Mouse (Mus musculus) MEL (cell line): Measurements from ENCODE around the gene Mrpl45.
"Not testable (repeated sequence)": the region's sequence is repeated elsewhere in the genome, so short reads cannot be mapped to it uniquely, and the experiment has no call there.

Source experiments
- BHLHE40 ChIP-seq: IDR thresholded peaks from 2 replicates; pipeline ENCODE4 v1.6.1; 2012; ENCODE audit warnings: low read depth, mild to moderate bottlenecking, inconsistent platforms, low read length, improper control_type of control experiment, borderline replicate concordance
- CTCF ChIP-seq, 3 experiments: IDR thresholded peaks in 2 of 3; conservative IDR thresholded peaks in 1 of 3; 2 replicates each; pipeline ENCODE4 v1.5.1; 2011 to 2012; ENCODE audit warnings: low read length in 3 of 3, low read depth in 2 of 3, mild to moderate bottlenecking in 2 of 3, improper control_type of control experiment in 1 of 3, inconsistent platforms in 1 of 3, mixed read lengths in 1 of 3, moderate library complexity in 1 of 3; ENCODE audit not compliant: control insufficient read depth in 1 of 3, insufficient read depth in 1 of 3, poor library complexity in 1 of 3, severe bottlenecking in 1 of 3
- EP300 ChIP-seq, 2 experiments: IDR thresholded peaks; 2 replicates each; pipeline ENCODE4 v1.6.1; 2011; ENCODE audit warnings: improper control_type of control experiment in 2 of 2, low read length in 2 of 2, low read depth in 1 of 2, mild to moderate bottlenecking in 1 of 2
- GABPA ChIP-seq: IDR thresholded peaks from 2 replicates; pipeline ENCODE4 v1.6.1; 2012; ENCODE audit warnings: low read depth, mild to moderate bottlenecking, inconsistent platforms, low read length, improper control_type of control experiment, moderate library complexity
- GATA1 ChIP-seq: IDR thresholded peaks from 2 replicates; pipeline ENCODE4 v1.6.1; 2011; ENCODE audit warnings: low read depth, low read length, improper control_type of control experiment
- MAX ChIP-seq: IDR thresholded peaks from 2 replicates; pipeline ENCODE4 v1.6.1; 2011; ENCODE audit warnings: low read length, improper control_type of control experiment
- MXI1 ChIP-seq: IDR thresholded peaks from 2 replicates; pipeline ENCODE4 v1.6.1; 2011; ENCODE audit warnings: mild to moderate bottlenecking, low read depth, low read length, improper control_type of control experiment
- MYC ChIP-seq: IDR thresholded peaks from 2 replicates; pipeline ENCODE4 v1.6.1; 2011; ENCODE audit warnings: low read depth, mild to moderate bottlenecking, low read length, improper control_type of control experiment, moderate library complexity
- NELFE ChIP-seq: IDR thresholded peaks from 2 replicates; pipeline ENCODE4 v1.6.1; 2011; ENCODE audit warnings: low read depth, low read length, improper control_type of control experiment
- POLR2A ChIP-seq, 2 experiments: IDR thresholded peaks; 2 replicates each; pipeline ENCODE4 v1.6.1; 2011 to 2012; ENCODE audit warnings: low read length in 2 of 2, mild to moderate bottlenecking in 2 of 2, control low read depth in 1 of 2, improper control_type of control experiment in 1 of 2, low read depth in 1 of 2, moderate library complexity in 1 of 2; ENCODE audit not compliant: control insufficient read depth in 1 of 2, insufficient read depth in 1 of 2, poor library complexity in 1 of 2
- UBTF ChIP-seq: IDR thresholded peaks from 2 replicates; pipeline ENCODE4 v1.6.1; 2012; ENCODE audit warnings: low read depth, mild to moderate bottlenecking, inconsistent platforms, low read length, improper control_type of control experiment, moderate library complexity, borderline replicate concordance; ENCODE audit not compliant: insufficient read depth
- ZMIZ1 ChIP-seq: IDR thresholded peaks from 2 replicates; pipeline ENCODE4 v1.6.1; 2012; ENCODE audit warnings: low read depth, mild to moderate bottlenecking, inconsistent platforms, low read length, improper control_type of control experiment, moderate library complexity

DNA sequence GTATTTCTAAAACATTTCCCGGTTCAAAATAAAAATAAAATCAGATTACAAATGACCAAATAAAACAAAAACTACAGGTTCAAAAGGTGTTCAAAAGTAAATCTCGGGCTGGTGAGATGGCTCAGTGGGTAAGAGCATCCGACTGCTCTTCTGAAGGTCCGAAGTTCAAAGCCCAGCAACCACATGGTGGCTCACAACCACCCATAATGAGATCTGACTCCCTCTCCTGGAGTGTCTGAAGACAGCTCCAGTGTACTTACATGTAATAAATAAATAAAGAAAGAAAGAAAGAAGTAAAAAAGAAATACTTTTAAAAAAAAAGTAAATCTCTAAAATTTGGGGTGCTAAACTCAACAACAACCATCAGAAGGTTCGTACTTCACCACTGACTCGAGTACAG, 40.6 kb upstream of the Mrpl45 start:
- TF ChIP-seq NELFE; MXI1; GATA1; POLR2A (IDR thresholded peaks at IDR 0.05; ENCODE audit: control insufficient read depth in 1 of 2, insufficient read depth in 1 of 2, low read depth in 1 of 2, low read length in 2 of 2, poor library complexity in 1 of 2); ZMIZ1; MYC; GABPA; MAX; BHLHE40; EP300 (IDR thresholded peaks at IDR 0.05; ENCODE audit: low read depth in 1 of 2, low read length in 2 of 2); UBTF: not testable (repeated sequence)
- peak in 1 of 3 experiments; percentile 5; a peak in 1 of 6 replicates for TF ChIP-seq CTCF (IDR thresholded peaks at IDR 0.05 in 2 of 3, conservative IDR thresholded peaks at IDR 0.05 in 1 of 3; ENCODE audit: control insufficient read depth in 1 of 3, insufficient read depth in 1 of 3, low read depth in 2 of 3, low read length in 3 of 3, poor library complexity in 1 of 3, severe bottlenecking in 1 of 3)
